Mouse (Mus musculus) MEL (cell line): Measurements from ENCODE around the gene Tcf25.

Source experiments
- BHLHE40 ChIP-seq: IDR thresholded peaks from 2 replicates; pipeline ENCODE4 v1.6.1; 2012; ENCODE audit warnings: low read depth, mild to moderate bottlenecking, inconsistent platforms, low read length, improper control_type of control experiment, borderline replicate concordance
- CTCF ChIP-seq, 3 experiments: IDR thresholded peaks in 2 of 3; conservative IDR thresholded peaks in 1 of 3; 2 replicates each; pipeline ENCODE4 v1.5.1; 2011 to 2012; ENCODE audit warnings: low read length in 3 of 3, low read depth in 2 of 3, mild to moderate bottlenecking in 2 of 3, improper control_type of control experiment in 1 of 3, inconsistent platforms in 1 of 3, mixed read lengths in 1 of 3, moderate library complexity in 1 of 3; ENCODE audit not compliant: control insufficient read depth in 1 of 3, insufficient read depth in 1 of 3, poor library complexity in 1 of 3, severe bottlenecking in 1 of 3
- ETS1 ChIP-seq: IDR thresholded peaks from 2 replicates; pipeline ENCODE4 v1.6.1; 2012; ENCODE audit warnings: low read depth, mild to moderate bottlenecking, inconsistent platforms, low read length, improper control_type of control experiment, moderate library complexity
- GATA1 ChIP-seq: IDR thresholded peaks from 2 replicates; pipeline ENCODE4 v1.6.1; 2011; ENCODE audit warnings: low read depth, low read length, improper control_type of control experiment
- KAT2A ChIP-seq: conservative IDR thresholded peaks from 2 replicates; pipeline ENCODE4 v1.6.1; 2012; ENCODE audit warnings: low read depth, low read length, improper control_type of control experiment, inconsistent platforms
- MYC ChIP-seq: IDR thresholded peaks from 2 replicates; pipeline ENCODE4 v1.6.1; 2011; ENCODE audit warnings: low read depth, mild to moderate bottlenecking, low read length, improper control_type of control experiment, moderate library complexity
- POLR2A ChIP-seq, 2 experiments: IDR thresholded peaks; 2 replicates each; pipeline ENCODE4 v1.6.1; 2011 to 2012; ENCODE audit warnings: low read length in 2 of 2, mild to moderate bottlenecking in 2 of 2, control low read depth in 1 of 2, improper control_type of control experiment in 1 of 2, low read depth in 1 of 2, moderate library complexity in 1 of 2; ENCODE audit not compliant: control insufficient read depth in 1 of 2, insufficient read depth in 1 of 2, poor library complexity in 1 of 2
- POLR2AphosphoS2 ChIP-seq: IDR thresholded peaks from 2 replicates; pipeline ENCODE4 v1.6.1; 2011; ENCODE audit warnings: low read length, improper control_type of control experiment
- RCOR1 ChIP-seq: IDR thresholded peaks from 2 replicates; pipeline ENCODE4 v1.6.1; 2012; ENCODE audit warnings: low read depth, mild to moderate bottlenecking, inconsistent platforms, low read length, improper control_type of control experiment
- SMC3 ChIP-seq: IDR thresholded peaks from 2 replicates; pipeline ENCODE4 v1.6.1; 2011; ENCODE audit warnings: low read depth, low read length, improper control_type of control experiment
- USF1 ChIP-seq: IDR thresholded peaks from 2 replicates; pipeline ENCODE4 v1.6.1; 2014; ENCODE audit warnings: low read depth, mild to moderate bottlenecking, inconsistent platforms, low read length, improper control_type of control experiment, moderate library complexity
- ZKSCAN1 ChIP-seq: IDR thresholded peaks from 2 replicates; pipeline ENCODE4 v1.6.1; 2012; ENCODE audit warnings: low read depth, mild to moderate bottlenecking, inconsistent platforms, low read length, improper control_type of control experiment, moderate library complexity
- ZMIZ1 ChIP-seq: IDR thresholded peaks from 2 replicates; pipeline ENCODE4 v1.6.1; 2012; ENCODE audit warnings: low read depth, mild to moderate bottlenecking, inconsistent platforms, low read length, improper control_type of control experiment, moderate library complexity
- ZNF384 ChIP-seq: IDR thresholded peaks from 2 replicates; pipeline ENCODE4 v1.6.1; 2012; ENCODE audit warnings: low read depth, mild to moderate bottlenecking, inconsistent platforms, low read length, improper control_type of control experiment

GRCm38 (mm10) chr8:123452149-123452548 lies 78.6 kb downstream of the Tcf25 start:
- TF ChIP-seq GATA1 (peak; percentile 85), POLR2AphosphoS2 (0 out of 2 replicates have a peak, but pooled peaks have one; percentile 42), USF1 (no peak), RCOR1 (peak; percentile 99), CTCF (IDR thresholded peaks at IDR 0.05 in 2 of 3, conservative IDR thresholded peaks at IDR 0.05 in 1 of 3; ENCODE audit: control insufficient read depth in 1 of 3, insufficient read depth in 1 of 3, low read depth in 2 of 3, low read length in 3 of 3, poor library complexity in 1 of 3, severe bottlenecking in 1 of 3) (no peak), MYC (peak; percentile 48; the same call in 1 of the 2 replicates), POLR2A (IDR thresholded peaks at IDR 0.05; ENCODE audit: control insufficient read depth in 1 of 2, insufficient read depth in 1 of 2, low read depth in 1 of 2, low read length in 2 of 2, poor library complexity in 1 of 2) (no peak), ZMIZ1 (no peak), ZNF384 (peak; percentile 52; the same call in 1 of the 2 replicates), ETS1 (peak; percentile 98), ZKSCAN1 (no peak), BHLHE40 (peak; percentile 99), KAT2A (no peak), SMC3 (no peak)
